Mouse (Mus musculus) hindbrain, postnatal 0 days (tissue): ENCODE measurements around the gene Car9. TPM values are rescaled to one million over a fixed set of nuclear protein-coding genes. Genes with fewer than 3 reads are reported as not detected.

Experiments
- ATAC-seq: fragments of 200-750 bp; cut with Nextera tagmentation; 2 replicates; pipeline ENCODE4 v1.8.0; 2017; ENCODE audit warnings: mild to moderate bottlenecking, moderate TSS enrichment, moderate library complexity
- DNase-seq: peaks from one replicate; pipeline ENCODE4 v3.0.0-alpha.2; 2015; ENCODE audit warnings: low spot score
- H3K27ac ChIP-seq: fragments of 300-500 bp; sonication (generic); 2 replicates; pipeline ENCODE4 v1.5.1; 2014; ENCODE audit warnings: mild to moderate bottlenecking
- H3K27me3 ChIP-seq: fragments of 300-500 bp; sonication (generic); 2 replicates; pipeline ENCODE4 v1.6.1; 2014; ENCODE audit warnings: low read length, mixed read lengths; ENCODE audit not compliant: insufficient read depth
- H3K36me3 ChIP-seq: fragments of 300-500 bp; sonication (generic); 2 replicates; pipeline ENCODE4 v1.6.1; 2014; ENCODE audit warnings: low read length, mixed read lengths; ENCODE audit not compliant: insufficient read depth
- H3K4me1 ChIP-seq: fragments of 300-500 bp; sonication (generic); 2 replicates; pipeline ENCODE4 v1.6.1; 2014; ENCODE audit warnings: antibody characterized with exemption, low read length, mixed read lengths; ENCODE audit not compliant: insufficient read depth
- H3K4me2 ChIP-seq: fragments of 300-500 bp; sonication (generic); 2 replicates; pipeline ENCODE4 v1.6.1; 2014; ENCODE audit warnings: low read depth, mild to moderate bottlenecking, low read length, moderate library complexity, mixed read lengths
- H3K4me3 ChIP-seq: fragments of 300-500 bp; sonication (generic); 2 replicates; pipeline ENCODE4 v1.5.1; 2014; ENCODE audit warnings: low read length
- H3K9ac ChIP-seq: fragments of 300-500 bp; sonication (generic); replicated peaks from 2 replicates; pipeline ENCODE4 v1.6.1; 2014; ENCODE audit warnings: mild to moderate bottlenecking, low read length, moderate library complexity, mixed read lengths
- H3K9me3 ChIP-seq: fragments of 300-500 bp; sonication (generic); 2 replicates; pipeline ENCODE4 v1.6.1; 2016; ENCODE audit warnings: low read length, mixed read lengths
- CTCF ChIP-seq: IDR thresholded peaks from 2 replicates; pipeline ENCODE4 v1.5.1; 2016; ENCODE audit warnings: antibody characterized with exemption, control low read depth, low read depth
- WGBS: fragments of 180-500 bp; shearing (Covaris S2); extraction: QIAGEN DNeasy Blood & Tissue Kit; methylation state at CpG from one replicate; pipeline ENCODE4 v1.1.7; 2014; 5-methylcytosine and 5-hydroxymethylcytosine counted together
- polyA plus RNA-seq: library from polyadenylated mRNA; unstranded; fragments of >200 nt; fragmentation: Nextera tagmentation; extraction: Ambion mirVana; gene quantifications from 2 replicates; pipeline ENCODE4 v1.2.1, GENCODE M21; 2015
- total RNA-seq: library from RNA; depleted of rRNA; stranded (reverse); fragments of >200 nt; gene quantifications from 2 replicates; pipeline ENCODE4 v1.2.3, GENCODE M21; 2014

Gene Car9
- total and polyA plus RNA-seq, 2 experiments from 2014 or later = 0.26 to 0.50 TPM

DNA sequence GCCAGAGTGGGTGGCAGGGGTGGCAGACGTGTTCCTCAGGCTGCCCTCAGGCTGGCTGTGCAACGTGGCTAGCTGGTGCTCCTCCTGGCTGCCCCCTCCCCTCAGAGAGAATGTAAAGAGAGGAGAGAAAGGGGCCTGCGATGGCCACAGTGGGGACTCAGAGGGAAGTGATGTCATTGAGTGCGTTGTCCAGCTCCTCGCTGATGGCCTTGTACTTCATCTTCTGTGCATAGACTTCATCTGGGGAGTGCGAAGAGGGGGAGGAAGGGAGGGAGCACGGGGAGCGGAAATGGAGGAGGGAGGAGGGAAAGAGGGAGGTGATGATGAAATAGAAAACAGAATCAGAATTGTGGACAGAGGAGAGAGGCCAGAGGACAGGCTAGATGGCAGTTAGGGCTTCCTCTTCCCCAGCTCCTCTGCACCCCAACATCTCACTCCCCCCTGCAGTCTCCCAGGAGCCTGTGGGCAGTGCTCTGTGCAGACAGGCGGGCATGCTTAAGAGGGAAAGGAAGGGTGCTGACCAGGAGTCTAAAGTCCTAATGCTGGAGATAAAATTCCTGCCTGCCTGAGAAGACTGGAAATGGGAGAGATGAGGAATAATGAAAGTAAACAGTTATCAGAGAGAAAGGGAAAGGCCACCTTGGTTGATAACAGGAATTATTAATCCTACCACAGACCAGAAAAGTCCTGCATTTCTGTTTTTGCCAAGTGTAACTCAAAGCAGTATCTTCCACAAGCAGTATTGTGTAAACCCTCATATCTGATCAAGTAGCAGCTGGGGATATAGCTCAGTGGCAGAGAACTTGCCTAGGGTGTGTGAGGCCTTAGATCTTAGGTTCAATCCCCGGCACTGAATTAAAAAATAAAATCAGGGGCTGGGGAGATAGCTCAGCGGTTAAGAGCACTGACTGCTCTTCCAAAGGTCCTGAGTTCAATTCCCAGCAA is 9.3 kb downstream of the Car9 start:
- DNase-seq = no peak
- H3K27me3 ChIP-seq = no peaks in the 10 kb centered on the region
- no peak for TF ChIP-seq CTCF
- H3K9ac ChIP-seq = no peak overlapping the region
- no peak overlapping the region for H3K4me2 ChIP-seq
- no peak overlapping the region for H3K4me3 ChIP-seq
- ATAC-seq = no peak
- no peak overlapping the region for H3K27ac ChIP-seq
- 76% methylated on average over 11 of the region's 11 CpGs for WGBS
- no peaks in the 10 kb centered on the region for H3K9me3 ChIP-seq
- H3K36me3 ChIP-seq = no peaks in the 10 kb centered on the region
- no peaks in the 10 kb centered on the region for H3K4me1 ChIP-seq

DNA sequence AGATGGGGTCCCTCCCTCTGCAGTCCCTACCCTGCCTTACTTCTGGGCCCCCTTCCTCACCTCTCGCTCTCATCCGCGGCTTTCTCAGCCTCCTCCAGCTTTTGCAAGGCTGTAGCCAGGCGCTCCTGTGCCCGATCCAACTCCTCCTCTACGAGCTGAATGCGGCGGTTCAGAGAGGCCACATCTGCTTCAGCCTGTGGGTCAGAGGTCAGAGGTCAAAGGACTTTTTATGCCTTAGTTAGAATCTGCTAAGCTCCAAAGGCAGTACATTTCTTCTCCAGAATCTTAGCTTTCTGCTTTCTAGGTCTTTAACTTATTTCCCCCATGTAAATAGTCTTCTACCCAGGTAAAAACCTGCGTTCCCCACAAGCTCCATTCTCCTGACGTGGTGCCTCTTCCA is 12.8 kb downstream of the Car9 start:
- no peaks in the 10 kb centered on the region for H3K9me3 ChIP-seq
- H3K9ac ChIP-seq = no peak overlapping the region
- H3K27ac ChIP-seq = no peak overlapping the region
- DNase-seq = no peak
- no peaks in the 10 kb centered on the region; the same call in 1 of the 2 replicates for H3K27me3 ChIP-seq
- ATAC-seq = no peak
- peak overlapping the region; percentile 16; the same call in 1 of the 2 replicates for H3K4me3 ChIP-seq
- no peak for TF ChIP-seq CTCF
- H3K4me2 ChIP-seq = peak overlapping the region; percentile 47
- peaks cover 8% of the 10 kb centered on the region for H3K4me1 ChIP-seq
- 16% methylated on average over 10 of the region's 10 CpGs for WGBS
- no peaks in the 10 kb centered on the region for H3K36me3 ChIP-seq

DNA sequence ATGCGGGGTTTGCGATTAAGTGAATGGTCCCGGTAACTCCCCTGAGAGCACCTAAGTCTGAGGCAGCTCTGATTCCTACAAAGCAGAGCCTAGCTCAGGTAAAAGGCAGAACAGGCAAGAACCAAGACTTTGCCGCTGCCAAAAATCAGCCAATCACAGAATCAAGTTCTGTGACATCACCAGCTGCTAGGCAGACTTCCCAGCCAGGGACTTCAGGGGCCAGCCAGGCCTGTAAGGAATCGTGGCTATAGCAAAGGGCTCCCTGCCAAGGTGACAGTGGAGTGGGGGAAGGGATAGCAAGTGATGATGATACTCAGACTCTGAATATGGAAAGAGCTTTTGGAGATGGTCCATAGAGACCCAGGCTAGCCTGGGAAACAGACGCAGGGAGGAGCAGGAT is 13.2 kb downstream of the Car9 start:
- H3K27me3 ChIP-seq = no peaks in the 10 kb centered on the region; the same call in 1 of the 2 replicates
- H3K4me3 ChIP-seq = peak overlapping the region; percentile 16; the same call in 1 of the 2 replicates
- H3K9me3 ChIP-seq = no peaks in the 10 kb centered on the region
- peak; percentile 73 for ATAC-seq
- H3K36me3 ChIP-seq = no peaks in the 10 kb centered on the region
- no peak overlapping the region for H3K27ac ChIP-seq
- H3K9ac ChIP-seq = no peak overlapping the region
- peak overlapping the region; percentile 47 for H3K4me2 ChIP-seq
- H3K4me1 ChIP-seq = peaks cover 8% of the 10 kb centered on the region
- TF ChIP-seq CTCF = no peak
- WGBS = 15% methylated on average over 6 of the region's 6 CpGs
- DNase-seq = peak; percentile 91

DNA sequence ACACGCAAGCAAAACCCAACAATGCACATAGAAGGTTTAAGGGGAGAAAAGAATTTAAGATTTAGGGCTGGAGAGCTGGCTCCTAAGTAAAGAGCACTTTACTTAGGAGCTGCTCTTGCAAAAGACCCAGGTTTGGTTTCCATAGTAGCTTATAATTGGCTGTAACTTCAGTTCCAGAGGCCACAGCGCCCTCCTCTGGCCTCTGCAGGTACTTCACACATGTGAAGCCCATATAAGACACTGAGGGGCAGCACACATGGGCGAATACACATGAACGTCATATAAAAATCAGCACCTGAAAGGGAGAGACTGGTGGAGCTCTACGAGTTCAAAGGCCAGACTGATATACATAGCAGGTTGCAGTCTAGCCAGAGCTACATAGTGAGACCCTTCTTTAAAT is 21.1 kb downstream of the Car9 start:
- H3K9me3 ChIP-seq = no peaks in the 10 kb centered on the region
- H3K4me3 ChIP-seq = no peak overlapping the region
- no peak for DNase-seq
- 71% methylated on average over 5 of the region's 5 CpGs for WGBS
- peaks cover 16% of the 10 kb centered on the region for H3K36me3 ChIP-seq
- H3K27me3 ChIP-seq = no peaks in the 10 kb centered on the region; the same call in 1 of the 2 replicates
- H3K9ac ChIP-seq = no peak overlapping the region
- ATAC-seq = no peak
- H3K27ac ChIP-seq = no peak overlapping the region
- no peak overlapping the region for H3K4me2 ChIP-seq
- peak; percentile 47 for TF ChIP-seq CTCF
- peaks cover 8% of the 10 kb centered on the region for H3K4me1 ChIP-seq

DNA sequence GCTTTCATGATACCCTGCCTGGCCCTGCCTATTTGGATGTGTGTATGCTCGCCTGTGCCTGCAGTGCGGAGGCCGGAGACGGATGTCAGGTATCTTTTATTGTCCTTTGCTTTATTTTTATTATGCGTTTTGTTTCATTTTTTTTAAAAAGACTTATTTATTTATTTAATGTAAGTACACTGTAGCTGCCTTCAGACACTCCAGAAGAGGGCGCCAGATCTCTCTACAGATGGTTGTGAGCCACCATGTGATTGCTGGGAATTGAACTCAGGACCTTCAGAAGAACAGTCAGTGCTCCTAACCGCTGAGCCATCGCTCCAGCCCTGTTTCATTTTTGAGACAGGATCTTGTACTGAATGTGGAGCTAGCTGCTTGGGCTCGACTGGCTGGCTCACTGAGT is 21.7 kb downstream of the Car9 start:
- no peaks in the 10 kb centered on the region for H3K27me3 ChIP-seq
- H3K4me1 ChIP-seq = peaks cover 8% of the 10 kb centered on the region
- no peaks in the 10 kb centered on the region for H3K9me3 ChIP-seq
- no peak overlapping the region for H3K9ac ChIP-seq
- 77% methylated on average over 9 of the region's 9 CpGs for WGBS
- no peak overlapping the region for H3K27ac ChIP-seq
- ATAC-seq (no peak), DNase-seq (no peak)
- no peak overlapping the region for H3K4me2 ChIP-seq
- H3K4me3 ChIP-seq = no peak overlapping the region
- peaks cover 22% of the 10 kb centered on the region for H3K36me3 ChIP-seq
- TF ChIP-seq CTCF = no peak

DNA sequence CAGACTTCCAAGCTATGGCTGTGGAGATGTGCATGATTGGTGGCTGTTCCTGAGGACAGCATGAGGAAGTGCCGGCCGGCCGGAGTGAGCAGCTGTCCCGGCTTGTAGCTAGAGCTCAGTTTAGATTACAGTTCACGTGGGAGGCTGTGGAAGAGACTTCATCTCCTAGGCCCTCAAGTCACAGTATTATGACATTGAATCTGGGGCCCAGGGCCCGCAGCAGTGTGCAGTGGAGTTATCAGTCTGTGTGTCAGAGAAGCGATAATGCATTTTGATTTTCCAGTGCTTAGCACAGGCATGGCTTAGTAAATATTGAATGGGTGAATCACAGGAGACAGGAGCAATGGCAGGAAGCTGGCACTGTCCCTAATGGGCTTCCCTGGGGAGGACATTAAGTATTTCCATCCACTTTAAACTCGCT is 23.3 kb downstream of the Car9 start:
- H3K27me3 ChIP-seq = no peaks in the 10 kb centered on the region
- peaks cover 35% of the 10 kb centered on the region for H3K36me3 ChIP-seq
- H3K4me1 ChIP-seq = no peaks in the 10 kb centered on the region
- no peak overlapping the region for H3K4me2 ChIP-seq
- no peak for TF ChIP-seq CTCF
- no peak overlapping the region for H3K27ac ChIP-seq
- no peak overlapping the region for H3K4me3 ChIP-seq
- 63% methylated on average over 8 of the region's 8 CpGs for WGBS
- no peak overlapping the region for H3K9ac ChIP-seq
- ATAC-seq (0 out of 2 replicates have a peak, but pooled peaks have one; percentile 19), DNase-seq (no peak)
- H3K9me3 ChIP-seq = no peaks in the 10 kb centered on the region

DNA sequence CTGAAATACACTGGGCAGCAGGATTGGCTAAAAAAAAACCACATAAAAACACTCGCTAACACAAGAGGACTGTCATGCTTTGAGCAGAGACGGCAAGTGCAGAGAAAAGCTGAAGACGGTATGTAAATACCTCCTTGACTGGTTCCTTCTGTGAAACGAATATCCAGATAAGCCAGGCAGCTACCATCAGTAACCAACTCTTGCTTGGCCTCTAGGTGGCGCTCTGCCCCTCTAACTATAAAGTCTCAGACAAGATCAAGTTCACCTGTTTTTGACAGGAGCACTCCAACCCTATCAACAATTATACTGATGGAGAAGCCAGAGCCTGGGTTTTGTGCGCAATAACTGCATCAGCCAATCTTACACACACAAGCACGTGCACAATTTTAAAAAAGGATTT is 23.8 kb downstream of the Car9 start:
- ATAC-seq (peak; percentile 62; the same call in 1 of the 2 replicates), DNase-seq (peak; percentile 86)
- H3K27ac ChIP-seq = no peak overlapping the region
- H3K4me3 ChIP-seq = no peak overlapping the region
- no peaks in the 10 kb centered on the region for H3K27me3 ChIP-seq
- peaks cover 40% of the 10 kb centered on the region for H3K36me3 ChIP-seq
- H3K4me1 ChIP-seq = no peaks in the 10 kb centered on the region
- H3K9ac ChIP-seq = no peak overlapping the region
- no peaks in the 10 kb centered on the region for H3K9me3 ChIP-seq
- 29% methylated on average over 7 of the region's 7 CpGs for WGBS
- no peak overlapping the region for H3K4me2 ChIP-seq
- TF ChIP-seq CTCF = peak; percentile 86
